Mouse (Mus musculus): ENCODE measurements around the gene Dlx5. TPM values are rescaled to one million over a fixed set of nuclear protein-coding genes. Genes with fewer than 3 reads are reported as not detected.

Gene Dlx5
- polyA plus RNA-seq, 1 experiment from 2014 or later = 0.34 TPM

DNA sequence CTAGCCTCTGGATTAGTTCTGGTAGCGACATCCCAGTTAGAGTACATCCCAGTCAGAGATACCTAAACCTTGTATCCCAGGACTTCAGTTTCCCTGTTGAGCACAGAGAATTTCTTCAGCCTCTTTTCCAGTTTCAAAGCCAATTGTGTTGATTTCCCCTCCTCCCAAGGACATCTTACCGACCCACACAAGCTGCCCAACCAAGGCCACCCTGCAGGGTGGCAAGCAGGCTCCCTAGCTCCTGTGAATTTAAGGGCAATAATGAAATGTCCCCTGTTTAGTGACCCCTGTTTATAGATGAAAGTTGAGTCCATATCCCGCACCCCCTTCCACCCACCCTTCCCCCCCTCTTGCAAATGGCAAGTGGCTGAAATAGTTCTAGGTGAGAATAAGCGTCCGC is 9.0 kb downstream of the Dlx5 start:
- H3K4me3 ChIP-seq (ENCODE audit: low read length) = no peak overlapping the region
- H3K4me2 ChIP-seq (replicated peaks; ENCODE audit: low read depth, low read length) = no peak overlapping the region
- H3K27ac ChIP-seq (ENCODE audit: low read depth, low read length) = no peak overlapping the region
- no peaks in the 10 kb centered on the region for H3K4me1 ChIP-seq (ENCODE audit: control insufficient read depth, insufficient read depth, low read length)
- no peak for ATAC-seq (ENCODE audit: low FRiP score, low TSS enrichment)
- H3K27me3 ChIP-seq (ENCODE audit: control insufficient read depth, insufficient read depth, low read length) = peaks cover 97% of the 10 kb centered on the region
- H3K9me3 ChIP-seq (ENCODE audit: control insufficient read depth, low read length) = no peaks in the 10 kb centered on the region
- no peaks in the 10 kb centered on the region for H3K36me3 ChIP-seq (ENCODE audit: control insufficient read depth, insufficient read depth, low read length)
- WGBS = 1% methylated on average over 5 of the region's 5 CpGs
- no peak overlapping the region for H3K9ac ChIP-seq (ENCODE audit: low read depth, low read length)

DNA sequence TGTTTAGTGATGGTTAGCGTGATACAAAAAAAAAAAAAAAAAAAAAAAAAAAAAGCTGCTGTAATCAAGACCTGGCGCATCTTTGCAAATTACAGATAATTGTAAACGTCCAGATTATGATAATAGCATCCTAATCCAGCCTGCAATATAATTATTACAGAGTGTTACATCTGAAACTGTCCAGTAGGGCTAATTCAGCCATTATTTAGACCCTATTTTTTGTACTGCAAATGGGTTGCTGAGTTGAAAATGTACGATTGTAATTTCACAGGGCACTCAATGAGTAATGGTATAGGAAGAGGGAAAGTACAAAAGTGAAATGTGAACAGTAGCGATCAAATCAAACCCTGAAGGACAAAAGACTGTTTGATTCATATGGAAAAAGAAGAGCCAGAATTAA is 10.2 kb downstream of the Dlx5 start:
- Histone ChIP-seq H3K36me3 (ENCODE audit: control insufficient read depth, insufficient read depth, low read length) (no peaks in the 10 kb centered on the region), H3K27me3 (ENCODE audit: control insufficient read depth, insufficient read depth, low read length) (peaks cover 96% of the 10 kb centered on the region), H3K4me2 (replicated peaks; ENCODE audit: low read depth, low read length) (no peak overlapping the region), H3K9ac (ENCODE audit: low read depth, low read length) (no peak overlapping the region), H3K27ac (ENCODE audit: low read depth, low read length) (no peak overlapping the region), H3K4me1 (ENCODE audit: control insufficient read depth, insufficient read depth, low read length) (no peaks in the 10 kb centered on the region), H3K4me3 (ENCODE audit: low read length) (no peak overlapping the region), H3K9me3 (ENCODE audit: control insufficient read depth, low read length) (no peaks in the 10 kb centered on the region)
- WGBS = 3% methylated on average over 5 of the region's 5 CpGs
- no peak for ATAC-seq (ENCODE audit: low FRiP score, low TSS enrichment)

DNA sequence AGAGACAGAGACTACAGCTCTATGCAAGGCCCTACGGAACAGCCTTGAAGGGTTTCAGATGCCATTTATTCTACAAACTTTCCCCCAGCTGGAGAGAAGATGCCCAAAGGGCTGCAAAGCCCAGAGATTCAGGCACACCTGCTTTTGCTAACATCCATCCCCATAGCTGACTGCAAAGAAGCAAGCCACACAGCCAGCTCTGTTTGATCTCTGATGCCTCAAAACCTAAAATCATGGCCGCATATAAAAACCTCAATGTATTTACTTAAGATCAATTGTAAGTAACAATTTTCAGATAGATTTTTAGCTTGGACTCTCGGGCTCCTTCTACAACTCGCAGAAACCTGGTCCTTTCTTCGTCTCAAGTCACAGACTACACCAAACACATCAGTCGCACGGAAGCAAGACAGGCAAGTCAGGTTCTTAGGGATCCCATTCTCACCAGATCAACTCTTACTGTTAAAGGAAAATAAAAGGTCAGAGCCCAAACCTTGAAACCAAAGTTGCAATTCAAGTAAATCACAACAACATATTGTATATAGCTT is 10.9 kb downstream of the Dlx5 start:
- H3K4me2 ChIP-seq (replicated peaks; ENCODE audit: low read depth, low read length) = no peak overlapping the region
- H3K27me3 ChIP-seq (ENCODE audit: control insufficient read depth, insufficient read depth, low read length) = peaks cover 96% of the 10 kb centered on the region
- H3K9me3 ChIP-seq (ENCODE audit: control insufficient read depth, low read length) = no peaks in the 10 kb centered on the region

DNA sequence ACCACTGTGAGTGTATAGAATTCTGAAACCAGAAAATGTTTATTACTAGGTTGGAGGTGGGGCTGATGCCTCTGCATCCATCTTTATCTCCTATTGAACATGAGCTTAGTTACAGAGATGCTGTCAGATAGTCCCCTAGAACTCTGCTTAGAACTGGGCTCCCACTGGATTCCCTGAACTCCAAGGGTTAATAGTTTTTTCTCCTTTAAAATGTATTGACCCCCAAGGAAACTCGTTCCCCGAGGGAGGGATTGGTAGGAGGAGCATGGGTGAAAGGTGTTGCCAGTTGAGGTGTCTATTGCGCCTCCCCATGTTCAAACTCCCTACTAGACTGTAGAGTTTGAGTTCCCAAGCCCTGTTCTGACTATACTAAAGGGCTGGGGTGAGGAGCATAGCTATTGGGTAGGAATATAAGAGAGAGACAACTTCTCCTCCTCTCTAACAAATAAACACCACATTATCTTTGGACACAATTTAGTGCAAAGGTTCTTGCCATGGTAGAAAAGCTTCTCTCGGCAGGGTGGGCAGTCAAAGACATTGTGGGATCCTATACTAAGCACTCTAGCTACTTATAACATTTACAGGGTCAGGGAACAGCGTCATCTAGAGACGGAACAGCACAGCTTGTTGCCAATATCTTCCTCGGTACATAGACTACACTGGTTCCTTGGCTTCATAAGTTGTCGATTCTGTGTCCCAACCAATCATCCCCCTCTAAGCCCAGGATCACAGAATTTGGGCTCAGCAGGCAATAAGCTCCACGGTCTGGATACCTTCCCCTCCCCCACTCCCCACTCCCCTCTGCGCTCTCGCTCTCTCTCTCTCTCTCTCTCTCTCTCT is 11.7 kb downstream of the Dlx5 start:
- no peak for ATAC-seq (ENCODE audit: low FRiP score, low TSS enrichment)
- H3K36me3 ChIP-seq (ENCODE audit: control insufficient read depth, insufficient read depth, low read length) = no peaks in the 10 kb centered on the region
- WGBS = under 1% methylated on average over 11 of the region's 11 CpGs

More for the DNA sequence above, 10.9 kb downstream of the Dlx5 start:
- H3K9ac ChIP-seq (ENCODE audit: low read depth, low read length) = no peak overlapping the region
- no peak for ATAC-seq (ENCODE audit: low FRiP score, low TSS enrichment)
- no peaks in the 10 kb centered on the region for H3K4me1 ChIP-seq (ENCODE audit: control insufficient read depth, insufficient read depth, low read length)
- H3K36me3 ChIP-seq (ENCODE audit: control insufficient read depth, insufficient read depth, low read length) = no peaks in the 10 kb centered on the region
- 2% methylated on average over 7 of the region's 7 CpGs for WGBS
- H3K4me3 ChIP-seq (ENCODE audit: low read length) = no peak overlapping the region
- no peak overlapping the region for H3K27ac ChIP-seq (ENCODE audit: low read depth, low read length)

DNA sequence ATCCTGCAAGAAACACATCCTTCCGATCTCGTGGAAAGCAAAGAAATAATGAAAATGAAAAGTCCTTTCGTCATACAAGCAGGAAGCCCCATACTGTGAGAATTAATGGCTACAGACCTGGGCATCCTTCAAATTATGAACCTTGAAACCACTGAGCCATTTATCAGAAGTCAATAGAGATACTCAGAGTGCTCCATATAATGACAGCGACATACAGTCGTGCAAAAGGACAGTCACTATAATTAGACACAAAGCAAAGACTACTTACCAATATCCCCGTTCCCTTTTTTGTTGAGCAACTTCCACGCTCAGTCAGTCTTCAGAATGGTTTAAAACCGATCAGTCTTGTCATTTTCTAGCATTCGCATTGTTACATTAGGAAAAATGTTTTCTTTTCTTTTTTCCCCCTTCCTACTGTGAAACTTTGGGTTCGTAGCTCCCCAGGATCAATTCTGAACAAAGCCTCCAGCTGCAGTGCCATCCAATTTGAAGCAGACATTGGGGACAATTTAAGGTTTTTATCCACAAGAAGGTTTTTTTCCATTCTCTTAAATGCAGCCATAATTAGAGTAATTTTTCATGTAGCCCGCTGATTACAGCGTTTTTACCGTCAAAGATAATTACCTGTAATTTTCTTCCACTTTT is 12.7 kb downstream of the Dlx5 start:
- H3K27me3 ChIP-seq (ENCODE audit: control insufficient read depth, insufficient read depth, low read length) = peaks cover 96% of the 10 kb centered on the region
- no peaks in the 10 kb centered on the region for H3K9me3 ChIP-seq (ENCODE audit: control insufficient read depth, low read length)

More for the DNA sequence above, 11.7 kb downstream of the Dlx5 start:
- Histone ChIP-seq H3K4me3 (ENCODE audit: low read length) (no peak overlapping the region), H3K4me1 (ENCODE audit: control insufficient read depth, insufficient read depth, low read length) (no peaks in the 10 kb centered on the region), H3K9ac (ENCODE audit: low read depth, low read length) (no peak overlapping the region), H3K4me2 (replicated peaks; ENCODE audit: low read depth, low read length) (no peak overlapping the region), H3K27ac (ENCODE audit: low read depth, low read length) (no peak overlapping the region), H3K9me3 (ENCODE audit: control insufficient read depth, low read length) (no peaks in the 10 kb centered on the region), H3K27me3 (ENCODE audit: control insufficient read depth, insufficient read depth, low read length) (peaks cover 96% of the 10 kb centered on the region)

DNA sequence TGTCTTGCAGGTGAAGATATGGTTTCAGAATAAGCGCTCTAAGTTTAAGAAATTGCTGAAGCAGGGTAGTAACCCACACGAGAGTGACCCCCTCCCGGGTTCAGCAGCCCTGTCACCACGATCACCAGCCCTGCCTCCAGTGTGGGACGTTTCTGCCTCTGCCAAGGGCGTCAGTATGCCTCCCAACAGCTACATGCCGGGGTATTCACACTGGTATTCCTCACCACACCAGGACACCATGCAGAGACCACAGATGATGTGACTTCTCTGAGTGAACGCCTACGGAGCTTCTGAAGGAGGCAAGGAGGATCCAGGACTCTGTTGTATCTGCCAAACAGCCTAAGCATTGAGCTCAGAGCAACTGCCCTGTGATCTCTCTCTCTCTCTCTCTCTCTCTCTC is 14.9 kb downstream of the Dlx5 start:
- 2% methylated on average over 9 of the region's 9 CpGs for WGBS
- H3K27me3 ChIP-seq (ENCODE audit: control insufficient read depth, insufficient read depth, low read length) = peaks cover 96% of the 10 kb centered on the region
- no peak overlapping the region for H3K4me2 ChIP-seq (replicated peaks; ENCODE audit: low read depth, low read length)
- no peak overlapping the region for H3K4me3 ChIP-seq (ENCODE audit: low read length)
- no peak overlapping the region for H3K27ac ChIP-seq (ENCODE audit: low read depth, low read length)
- H3K4me1 ChIP-seq (ENCODE audit: control insufficient read depth, insufficient read depth, low read length) = peaks cover 11% of the 10 kb centered on the region; the same call in 1 of the 2 replicates
- no peak for ATAC-seq (ENCODE audit: low FRiP score, low TSS enrichment)
- no peaks in the 10 kb centered on the region for H3K9me3 ChIP-seq (ENCODE audit: control insufficient read depth, low read length)
- H3K36me3 ChIP-seq (ENCODE audit: control insufficient read depth, insufficient read depth, low read length) = no peaks in the 10 kb centered on the region
- H3K9ac ChIP-seq (ENCODE audit: low read depth, low read length) = no peak overlapping the region

More for the DNA sequence above, 12.7 kb downstream of the Dlx5 start:
- Histone ChIP-seq H3K4me3 (ENCODE audit: low read length) (no peak overlapping the region), H3K27ac (ENCODE audit: low read depth, low read length) (no peak overlapping the region), H3K9ac (ENCODE audit: low read depth, low read length) (no peak overlapping the region), H3K36me3 (ENCODE audit: control insufficient read depth, insufficient read depth, low read length) (no peaks in the 10 kb centered on the region), H3K4me1 (ENCODE audit: control insufficient read depth, insufficient read depth, low read length) (no peaks in the 10 kb centered on the region), H3K4me2 (replicated peaks; ENCODE audit: low read depth, low read length) (no peak overlapping the region)
- ATAC-seq (ENCODE audit: low FRiP score, low TSS enrichment) = no peak
- WGBS = 5% methylated on average over 13 of the region's 13 CpGs

DNA sequence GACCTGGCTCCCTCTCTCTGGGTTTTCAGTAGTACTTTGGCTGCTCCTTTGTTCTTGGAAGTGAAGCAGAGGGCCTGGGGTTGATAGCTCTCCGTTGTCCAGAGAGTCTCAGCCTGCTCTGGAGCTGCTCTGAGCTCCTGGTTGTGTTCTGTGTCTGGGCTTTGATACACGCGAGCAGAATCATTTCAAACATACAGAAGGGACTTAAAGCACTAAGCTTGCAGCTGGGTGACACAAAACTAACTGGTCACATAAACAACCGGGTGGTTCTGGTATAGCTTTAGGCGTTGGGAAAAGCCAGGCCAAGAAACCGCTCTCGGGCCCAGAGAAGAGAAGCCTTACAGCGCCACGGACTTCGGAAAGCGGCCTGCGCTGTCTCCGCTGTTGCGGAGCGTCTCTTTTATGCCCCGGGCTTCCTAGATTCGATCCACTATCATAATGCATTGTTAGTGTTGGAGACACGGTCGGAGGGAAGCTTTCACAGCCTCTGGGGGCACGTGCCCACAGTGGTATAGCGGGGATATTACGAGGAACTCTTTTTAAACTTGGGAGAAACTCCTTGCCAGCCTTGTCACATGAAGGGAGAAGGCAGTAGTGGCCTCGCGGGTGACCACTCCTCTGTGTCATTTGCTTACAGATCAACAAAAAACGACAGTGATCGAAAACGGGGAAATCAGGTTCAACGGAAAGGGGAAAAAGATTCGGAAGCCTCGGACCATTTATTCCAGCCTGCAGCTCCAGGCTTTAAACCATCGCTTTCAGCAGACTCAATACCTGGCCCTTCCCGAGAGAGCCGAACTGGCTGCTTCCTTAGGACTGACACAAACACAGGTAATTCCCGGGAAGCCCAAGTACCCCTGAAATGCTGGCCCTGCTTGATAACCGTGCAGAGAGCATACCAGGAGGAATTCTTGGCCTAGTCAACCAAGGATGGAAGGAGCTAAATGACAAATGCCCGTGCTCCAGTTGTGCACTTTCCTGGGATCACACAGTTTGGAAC is 17.1 kb downstream of the Dlx5 start:
- ATAC-seq (ENCODE audit: low FRiP score, low TSS enrichment) = no peak
- Histone ChIP-seq H3K4me3 (ENCODE audit: low read length) (no peak overlapping the region), H3K9ac (ENCODE audit: low read depth, low read length) (no peak overlapping the region), H3K27ac (ENCODE audit: low read depth, low read length) (no peak overlapping the region), H3K27me3 (ENCODE audit: control insufficient read depth, insufficient read depth, low read length) (peaks cover 94% of the 10 kb centered on the region), H3K4me1 (ENCODE audit: control insufficient read depth, insufficient read depth, low read length) (peaks cover 11% of the 10 kb centered on the region; the same call in 1 of the 2 replicates), H3K9me3 (ENCODE audit: control insufficient read depth, low read length) (no peaks in the 10 kb centered on the region), H3K36me3 (ENCODE audit: control insufficient read depth, insufficient read depth, low read length) (no peaks in the 10 kb centered on the region), H3K4me2 (replicated peaks; ENCODE audit: low read depth, low read length) (no peak overlapping the region)
- 3% methylated on average over 36 of the region's 36 CpGs for WGBS

DNA sequence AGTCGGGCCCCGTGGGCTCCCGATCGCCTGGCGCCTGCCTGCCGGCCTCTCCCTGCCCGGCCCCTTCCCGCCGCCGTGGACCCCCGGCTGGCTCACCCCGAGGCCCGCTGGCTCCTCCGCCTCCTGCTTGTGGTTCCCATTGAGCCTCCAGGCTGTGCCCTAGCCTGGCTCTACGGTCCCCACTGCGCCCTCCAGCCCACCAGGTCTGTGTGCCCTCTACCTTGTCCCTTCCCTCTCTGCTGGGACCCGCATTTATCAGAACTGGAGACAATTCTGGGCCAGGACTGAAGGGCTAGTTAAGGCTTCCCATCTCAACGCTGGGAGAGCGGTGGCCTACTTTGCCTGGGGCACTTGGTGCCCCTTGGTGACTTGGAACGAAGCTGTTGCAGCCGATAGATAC is 17.9 kb downstream of the Dlx5 start:
- ATAC-seq (ENCODE audit: low FRiP score, low TSS enrichment) = no peak

More for the DNA sequence above, 17.9 kb downstream of the Dlx5 start:
- H3K4me1 ChIP-seq (ENCODE audit: control insufficient read depth, insufficient read depth, low read length) = peaks cover 11% of the 10 kb centered on the region; the same call in 1 of the 2 replicates
- WGBS = 0% methylated on average over 9 of the region's 21 CpGs
- H3K4me3 ChIP-seq (ENCODE audit: low read length) = peak overlapping the region; percentile 39
- H3K27me3 ChIP-seq (ENCODE audit: control insufficient read depth, insufficient read depth, low read length) = peaks cover 94% of the 10 kb centered on the region
- H3K27ac ChIP-seq (ENCODE audit: low read depth, low read length) = no peak overlapping the region
- H3K9ac ChIP-seq (ENCODE audit: low read depth, low read length) = peak overlapping the region; percentile 40
- no peaks in the 10 kb centered on the region for H3K9me3 ChIP-seq (ENCODE audit: control insufficient read depth, low read length)
- peak overlapping the region; percentile 62 for H3K4me2 ChIP-seq (replicated peaks; ENCODE audit: low read depth, low read length)
- H3K36me3 ChIP-seq (ENCODE audit: control insufficient read depth, insufficient read depth, low read length) = no peaks in the 10 kb centered on the region
